Mouse (Mus musculus): ENCODE measurements around the gene Yju2. TPM values are rescaled to one million over a fixed set of nuclear protein-coding genes. Genes with fewer than 3 reads are reported as not detected.

Yju2 gene
- polyA plus RNA-seq, 1 experiment from 2014 or later = 21.1 TPM

DNA sequence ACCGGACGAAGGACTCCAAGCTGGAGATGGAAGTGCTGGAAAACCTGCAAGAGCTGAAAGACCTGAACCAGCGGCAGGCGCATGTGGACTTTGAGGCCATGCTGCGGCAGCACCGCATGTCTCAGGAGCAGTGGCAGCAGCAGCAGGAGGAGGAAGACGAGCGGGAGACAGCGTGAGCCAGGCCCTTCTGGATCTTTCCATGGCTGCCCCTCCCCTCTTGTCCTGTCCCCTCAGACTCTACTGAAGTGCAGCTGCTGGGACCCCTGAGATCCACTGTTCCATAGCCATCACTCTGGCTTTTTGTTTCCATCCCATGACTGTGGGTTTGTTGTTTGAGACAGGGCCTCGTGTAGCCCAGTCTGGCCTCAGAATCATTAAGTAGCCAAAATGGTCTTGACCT lies 5.6 kb downstream of the Yju2 start:
- no peak for ATAC-seq (ENCODE audit: low read depth)
- WGBS = 91% methylated on average over 10 of the region's 10 CpGs
- H3K4me2 ChIP-seq = no peak overlapping the region
- H3K36me3 ChIP-seq = peaks cover 68% of the 10 kb centered on the region
- peaks cover 36% of the 10 kb centered on the region for H3K4me1 ChIP-seq (replicated peaks)
- no peaks in the 10 kb centered on the region for H3K27me3 ChIP-seq
- no peaks in the 10 kb centered on the region for H3K9me3 ChIP-seq
- no peak overlapping the region for H3K27ac ChIP-seq (replicated peaks)
- no peak overlapping the region for H3K4me3 ChIP-seq
- H3K9ac ChIP-seq = no peak overlapping the region

DNA sequence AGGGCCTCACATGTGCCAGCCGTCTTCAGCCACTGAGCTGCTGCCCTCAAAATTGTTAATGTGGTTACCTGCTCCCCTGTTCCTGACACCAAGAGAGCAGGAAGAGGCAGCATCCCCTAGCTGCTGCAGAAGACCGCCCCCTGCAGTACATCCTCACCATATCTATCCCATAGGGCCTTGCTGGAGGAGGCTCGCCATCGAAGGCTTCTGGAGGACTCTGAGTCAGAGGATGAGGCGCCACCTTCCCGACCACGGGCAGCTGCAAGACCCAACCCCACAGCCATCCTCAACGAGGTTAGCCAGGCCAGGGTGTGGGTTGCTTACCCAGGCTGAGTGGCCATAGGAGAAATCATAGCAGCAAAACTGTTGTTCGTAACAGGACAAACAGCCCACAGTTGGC lies 6.1 kb downstream of the Yju2 start:
- 86% methylated on average over 9 of the region's 9 CpGs for WGBS
- Histone ChIP-seq H3K9me3 (no peaks in the 10 kb centered on the region), H3K27me3 (no peaks in the 10 kb centered on the region), H3K4me2 (no peak overlapping the region), H3K36me3 (peaks cover 68% of the 10 kb centered on the region), H3K4me1 (replicated peaks) (peaks cover 36% of the 10 kb centered on the region), H3K9ac (no peak overlapping the region), H3K4me3 (no peak overlapping the region), H3K27ac (replicated peaks) (no peak overlapping the region)
- no peak for ATAC-seq (ENCODE audit: low read depth)

DNA sequence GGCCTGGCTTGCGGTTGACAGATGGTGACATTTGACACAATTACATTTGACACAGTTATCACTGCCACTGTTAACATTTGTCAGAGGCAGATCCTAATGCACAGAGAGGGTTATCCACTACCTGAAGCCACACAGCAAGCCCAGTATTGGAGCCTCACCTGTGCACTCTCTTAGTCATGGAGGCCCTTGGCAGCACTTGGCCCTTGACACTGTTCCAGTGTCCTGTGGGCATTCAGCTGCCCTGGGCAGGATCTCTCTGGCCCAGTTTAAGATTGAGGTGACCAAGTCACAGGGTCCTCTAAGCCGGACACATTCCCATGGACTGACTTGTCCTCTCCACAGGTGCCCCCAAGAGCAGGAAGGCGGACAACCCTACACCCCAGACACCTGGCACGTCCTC lies 8.3 kb downstream of the Yju2 start:
- no peak overlapping the region for H3K4me3 ChIP-seq
- H3K9me3 ChIP-seq = no peaks in the 10 kb centered on the region
- no peak for ATAC-seq (ENCODE audit: low read depth)
- H3K27ac ChIP-seq (replicated peaks) = no peak overlapping the region
- peaks cover 51% of the 10 kb centered on the region for H3K4me1 ChIP-seq (replicated peaks)
- peaks cover 53% of the 10 kb centered on the region for H3K36me3 ChIP-seq
- no peak overlapping the region for H3K9ac ChIP-seq
- 100% methylated on average over 4 of the region's 4 CpGs for WGBS
- H3K27me3 ChIP-seq = no peaks in the 10 kb centered on the region
- no peak overlapping the region for H3K4me2 ChIP-seq

DNA sequence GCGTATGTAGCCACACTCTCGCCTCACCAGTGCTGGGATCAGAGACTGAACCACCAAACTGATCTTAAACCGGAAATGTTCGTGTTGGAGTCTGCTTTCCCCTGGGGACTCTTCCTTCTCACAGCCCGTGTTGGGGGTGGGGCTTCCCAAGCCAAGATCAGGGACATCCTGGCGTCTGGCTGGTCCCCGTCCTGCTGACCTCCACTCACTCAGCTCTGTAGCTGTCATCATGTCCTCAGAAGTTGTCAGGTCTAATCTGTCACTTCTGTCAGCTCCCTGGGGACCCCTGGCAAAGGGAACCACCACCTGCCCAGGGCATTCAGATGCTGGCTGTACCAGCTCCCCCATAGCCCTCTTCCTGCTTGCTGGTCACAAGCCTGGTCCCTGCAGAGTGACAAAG lies 9.3 kb downstream of the Yju2 start:
- H3K27me3 ChIP-seq = no peaks in the 10 kb centered on the region
- H3K4me1 ChIP-seq (replicated peaks) = peaks cover 58% of the 10 kb centered on the region
- H3K9ac ChIP-seq = peak overlapping the region; percentile 96; the same call in 1 of the 2 replicates
- H3K4me2 ChIP-seq = no peak overlapping the region
- no peak for ATAC-seq (ENCODE audit: low read depth)
- H3K4me3 ChIP-seq = no peak overlapping the region
- H3K9me3 ChIP-seq = no peaks in the 10 kb centered on the region
- peaks cover 54% of the 10 kb centered on the region for H3K36me3 ChIP-seq
- WGBS = 57% methylated on average over 7 of the region's 7 CpGs
- H3K27ac ChIP-seq (replicated peaks) = peak overlapping the region; percentile 93

DNA sequence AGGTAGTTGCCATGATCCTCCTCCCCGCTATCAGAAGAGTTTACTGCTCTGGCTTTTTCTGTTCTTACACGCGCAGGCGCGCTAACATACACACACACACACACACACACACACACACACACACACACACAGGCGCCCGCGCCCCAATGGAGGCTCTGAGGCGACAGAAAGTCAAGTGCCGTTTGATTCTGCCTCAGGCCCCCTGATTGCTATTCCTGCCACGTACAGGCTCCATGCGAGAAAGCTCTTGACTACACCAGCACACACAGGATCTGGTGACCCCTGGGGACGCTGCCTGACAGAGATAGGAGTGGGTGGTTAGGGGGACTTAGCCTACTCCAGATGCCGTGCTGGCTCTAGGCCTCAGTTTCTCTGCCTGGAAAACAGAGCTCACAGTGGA lies 10.7 kb downstream of the Yju2 start:
- peak overlapping the region; percentile 69 for H3K4me3 ChIP-seq
- no peaks in the 10 kb centered on the region for H3K27me3 ChIP-seq
- ATAC-seq (ENCODE audit: low read depth) = peak; percentile 75
- 8% methylated on average over 14 of the region's 14 CpGs for WGBS
- H3K36me3 ChIP-seq = peaks cover 53% of the 10 kb centered on the region
- H3K9ac ChIP-seq = peak overlapping the region; percentile 96
- H3K27ac ChIP-seq (replicated peaks) = peak overlapping the region; percentile 93
- H3K4me2 ChIP-seq = peak overlapping the region; percentile 88
- H3K9me3 ChIP-seq = no peaks in the 10 kb centered on the region
- peaks cover 62% of the 10 kb centered on the region for H3K4me1 ChIP-seq (replicated peaks)

DNA sequence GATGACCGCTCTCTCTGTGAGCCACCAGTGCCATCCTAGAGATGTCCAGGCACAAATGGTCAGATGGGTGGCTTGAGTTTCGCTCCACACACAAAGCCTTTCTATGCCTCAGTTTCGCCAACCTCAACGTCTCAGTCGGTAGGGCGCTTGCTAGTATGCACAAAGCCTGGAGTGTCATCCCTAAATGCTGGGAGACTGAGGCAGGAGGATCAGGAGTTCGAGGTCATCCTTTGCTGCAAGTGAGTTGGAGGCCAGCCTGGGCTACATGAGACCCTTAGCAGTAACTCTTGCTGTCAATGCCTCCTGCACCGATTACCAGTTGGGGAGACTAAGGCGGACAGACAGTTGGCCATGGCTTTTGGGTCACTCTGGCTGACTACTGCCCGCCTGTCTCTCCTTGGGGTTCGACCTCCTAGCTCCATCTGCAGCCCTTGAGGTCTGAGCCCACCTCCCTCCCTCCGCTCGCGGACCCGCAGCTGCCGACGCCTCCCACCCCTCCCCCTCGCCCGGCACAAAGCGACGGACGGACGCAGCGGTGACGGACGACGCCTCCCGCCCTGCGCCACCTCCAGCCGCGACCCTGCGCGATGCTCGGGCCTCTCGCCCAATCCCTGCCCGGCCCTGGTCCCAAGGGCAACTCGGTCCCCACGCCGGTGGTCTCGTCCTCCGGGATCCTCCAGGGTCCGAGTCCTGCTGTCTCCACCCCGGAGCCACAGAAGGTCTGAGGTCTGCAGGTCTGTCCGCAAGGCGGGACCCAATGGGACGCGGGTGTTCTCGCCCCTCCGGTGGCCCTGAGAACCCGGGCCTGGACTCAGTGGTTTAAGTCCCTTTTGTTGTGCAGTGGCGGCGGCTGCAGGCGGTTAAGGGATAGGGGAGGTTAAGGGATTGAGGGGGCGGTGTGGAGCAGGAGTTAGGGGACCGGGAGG lies 11.3 kb downstream of the Yju2 start, which contains the start of gene Shd:
Shd (plus strand) TSS at position 502 of the 926 bp plus-strand sequence.
- peaks cover 52% of the 10 kb centered on the region for H3K36me3 ChIP-seq
- no peaks in the 10 kb centered on the region for H3K9me3 ChIP-seq

DNA sequence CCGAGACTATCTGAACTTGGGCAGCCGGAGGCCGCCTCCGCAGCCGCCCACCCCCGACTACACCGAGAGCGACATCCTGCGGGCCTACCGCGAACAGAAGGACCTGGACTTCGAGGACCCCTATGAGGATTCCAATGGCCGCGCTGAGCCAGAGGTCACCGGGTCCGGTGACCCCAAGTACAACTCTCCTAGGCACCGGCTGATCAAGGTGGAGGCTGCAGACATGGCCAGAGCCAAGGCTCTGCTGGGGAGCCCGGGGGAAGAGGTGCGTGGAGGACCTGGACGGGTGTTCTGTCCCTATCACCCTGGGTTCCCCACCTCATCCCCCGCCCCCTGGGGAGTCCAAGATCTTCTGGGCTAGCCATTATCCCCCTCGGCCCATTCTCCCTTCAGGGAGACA lies 12.6 kb downstream of the Yju2 start:
- no peak for ATAC-seq (ENCODE audit: low read depth)
- Histone ChIP-seq H3K4me2 (peak overlapping the region; percentile 88), H3K9me3 (no peaks in the 10 kb centered on the region), H3K27me3 (no peaks in the 10 kb centered on the region), H3K4me3 (peak overlapping the region; percentile 69), H3K9ac (peak overlapping the region; percentile 96), H3K27ac (replicated peaks) (0 out of 2 replicates have a peak overlapping the region, but pooled peaks have one; percentile 93), H3K36me3 (peaks cover 48% of the 10 kb centered on the region), H3K4me1 (replicated peaks) (peaks cover 67% of the 10 kb centered on the region)
- WGBS = 24% methylated on average over 22 of the region's 22 CpGs

More for the DNA sequence above, 11.3 kb downstream of the Yju2 start, which contains the start of gene Shd:
- H3K4me2 ChIP-seq = peak within 1 kb of the TSS; percentile 88
- H3K4me3 ChIP-seq = peak within 1 kb of the TSS; percentile 69
- peak; percentile 59 for ATAC-seq (ENCODE audit: low read depth)
- peak within 1 kb of the TSS; percentile 96 for H3K9ac ChIP-seq
- peak within 1 kb of the TSS; percentile 93 for H3K27ac ChIP-seq (replicated peaks)
- H3K27me3 ChIP-seq = no peaks in the 10 kb centered on the region
- H3K4me1 ChIP-seq (replicated peaks) = peaks cover 62% of the 10 kb centered on the region
- WGBS = 7% methylated on average over 54 of the region's 55 CpGs

DNA sequence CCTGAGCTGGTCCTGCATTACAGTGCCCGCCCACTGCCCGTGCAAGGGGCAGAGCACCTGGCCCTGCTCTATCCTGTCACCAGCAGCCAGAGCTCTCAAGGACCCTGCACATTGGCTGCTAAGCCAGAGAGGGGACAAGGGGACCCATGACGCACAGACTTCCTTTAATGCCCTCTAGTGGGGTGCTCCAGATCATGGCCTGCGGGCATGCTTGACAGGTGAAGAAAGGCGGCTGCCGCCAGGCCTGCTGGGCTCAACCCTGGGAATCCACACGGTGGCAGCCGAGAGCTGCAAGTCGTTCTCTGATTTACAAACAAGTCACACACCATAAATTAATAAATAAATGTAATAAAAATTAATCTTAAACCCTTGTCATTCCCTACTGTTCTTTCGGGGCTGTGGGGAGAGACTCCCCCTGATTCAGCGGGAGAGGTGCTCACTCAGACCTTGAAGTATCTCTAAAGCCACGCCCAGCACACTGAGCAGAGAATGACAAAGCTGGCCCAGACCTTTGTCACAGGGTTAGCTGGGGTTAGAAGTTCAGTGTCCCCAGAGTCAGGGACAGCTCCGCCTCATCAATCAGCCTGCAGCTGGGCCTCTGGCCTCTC lies 17.5 kb downstream of the Yju2 start:
- peak overlapping the region; percentile 52 for H3K9ac ChIP-seq
- H3K4me3 ChIP-seq = no peak overlapping the region
- peaks cover 31% of the 10 kb centered on the region for H3K36me3 ChIP-seq
- peak overlapping the region; percentile 65 for H3K27ac ChIP-seq (replicated peaks)
- ATAC-seq (ENCODE audit: low read depth) = peak; percentile 71
- H3K4me2 ChIP-seq = no peak overlapping the region
- peaks cover 36% of the 10 kb centered on the region for H3K4me1 ChIP-seq (replicated peaks)
- 13% methylated on average over 13 of the region's 13 CpGs for WGBS
- no peaks in the 10 kb centered on the region for H3K27me3 ChIP-seq
- no peaks in the 10 kb centered on the region for H3K9me3 ChIP-seq

DNA sequence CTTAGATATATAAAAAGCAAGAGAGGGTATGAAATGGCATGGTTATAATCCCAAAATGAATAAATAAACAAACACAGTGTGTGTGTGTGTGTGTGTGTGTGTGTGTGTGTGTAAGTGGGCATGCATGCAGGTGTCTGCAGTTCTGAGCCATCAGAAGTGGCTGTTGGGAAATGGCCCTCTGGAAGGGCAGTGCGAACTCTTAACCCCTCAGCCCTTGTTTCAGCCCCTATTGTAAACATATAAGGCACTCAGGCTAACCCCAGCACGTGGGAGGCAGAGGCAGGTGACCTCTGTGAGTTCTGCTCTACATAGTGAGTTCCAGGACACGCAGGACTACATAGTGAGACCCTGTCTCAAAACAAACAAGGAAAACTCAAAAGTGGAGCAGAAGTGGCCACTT lies 18.4 kb downstream of the Yju2 start:
- no peaks in the 10 kb centered on the region for H3K9me3 ChIP-seq
- peaks cover 31% of the 10 kb centered on the region for H3K36me3 ChIP-seq
- peaks cover 27% of the 10 kb centered on the region for H3K4me1 ChIP-seq (replicated peaks)
- H3K4me3 ChIP-seq = no peak overlapping the region
- H3K4me2 ChIP-seq = no peak overlapping the region
- H3K27ac ChIP-seq (replicated peaks) = peak overlapping the region; percentile 59; the same call in 1 of the 2 replicates
- H3K27me3 ChIP-seq = no peaks in the 10 kb centered on the region
- ATAC-seq (ENCODE audit: low read depth) = no peak
- WGBS = 55% methylated on average over 3 of the region's 3 CpGs
- H3K9ac ChIP-seq = peak overlapping the region; percentile 52

DNA sequence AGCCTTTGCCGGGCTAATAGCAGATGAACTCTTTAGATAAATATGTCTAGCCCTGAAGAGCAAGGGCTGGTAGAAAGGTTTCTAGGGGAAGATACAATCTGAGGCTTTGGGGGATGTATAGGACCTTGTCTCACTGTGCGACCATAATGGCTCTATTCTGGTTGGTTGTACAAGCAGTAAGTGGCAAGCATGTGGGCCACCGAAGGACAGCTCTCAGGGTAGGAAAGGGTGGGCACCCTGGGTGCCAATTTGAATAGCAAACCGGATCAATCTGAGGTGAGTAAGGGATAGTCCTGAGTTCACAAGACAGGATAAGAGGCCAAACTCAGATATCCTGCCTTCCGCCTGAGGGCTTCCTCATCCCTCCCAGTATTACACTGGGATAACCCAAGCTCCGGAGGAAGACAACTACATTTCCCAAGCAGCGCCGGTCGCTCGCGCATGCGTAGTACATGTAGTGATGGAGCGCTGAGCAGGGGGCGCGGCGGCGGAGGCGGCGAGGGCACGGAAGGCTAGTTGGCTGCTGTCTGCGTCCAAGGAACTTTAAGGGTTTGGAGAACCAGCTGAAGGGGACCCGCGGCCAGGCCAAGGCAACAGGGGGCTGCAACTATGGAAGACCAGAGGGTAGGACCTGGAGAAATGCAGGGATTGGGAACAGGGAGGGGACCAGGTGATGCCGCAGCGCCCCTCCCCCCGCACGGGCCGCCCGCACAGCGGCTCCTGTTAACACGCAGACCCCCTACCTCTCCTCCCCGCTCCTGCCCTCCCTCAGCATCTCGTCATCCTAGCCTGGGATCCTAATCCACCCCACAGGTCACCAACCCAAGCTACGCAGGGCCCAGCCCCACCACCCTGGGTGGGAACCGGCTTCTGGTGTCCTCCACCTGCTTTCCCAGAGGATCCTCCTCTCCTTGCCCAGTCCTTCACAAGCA lies 27.4 kb downstream of the Yju2 start, which contains the start of gene Fsd1:
Fsd1 (plus strand) TSS at position 480 of the 932 bp plus-strand sequence.
- Histone ChIP-seq H3K27ac (replicated peaks) (peak within 1 kb of the TSS; percentile 61), H3K9ac (peak within 1 kb of the TSS; percentile 89), H3K4me3 (peak within 1 kb of the TSS; percentile 74), H3K36me3 (peaks cover 35% of the 10 kb centered on the region), H3K27me3 (no peaks in the 10 kb centered on the region), H3K4me2 (peak within 1 kb of the TSS; percentile 79), H3K9me3 (no peaks in the 10 kb centered on the region), H3K4me1 (replicated peaks) (peaks cover 12% of the 10 kb centered on the region)
- peak; percentile 85 for ATAC-seq (ENCODE audit: low read depth)
- WGBS = 10% methylated on average over 33 of the region's 35 CpGs

DNA sequence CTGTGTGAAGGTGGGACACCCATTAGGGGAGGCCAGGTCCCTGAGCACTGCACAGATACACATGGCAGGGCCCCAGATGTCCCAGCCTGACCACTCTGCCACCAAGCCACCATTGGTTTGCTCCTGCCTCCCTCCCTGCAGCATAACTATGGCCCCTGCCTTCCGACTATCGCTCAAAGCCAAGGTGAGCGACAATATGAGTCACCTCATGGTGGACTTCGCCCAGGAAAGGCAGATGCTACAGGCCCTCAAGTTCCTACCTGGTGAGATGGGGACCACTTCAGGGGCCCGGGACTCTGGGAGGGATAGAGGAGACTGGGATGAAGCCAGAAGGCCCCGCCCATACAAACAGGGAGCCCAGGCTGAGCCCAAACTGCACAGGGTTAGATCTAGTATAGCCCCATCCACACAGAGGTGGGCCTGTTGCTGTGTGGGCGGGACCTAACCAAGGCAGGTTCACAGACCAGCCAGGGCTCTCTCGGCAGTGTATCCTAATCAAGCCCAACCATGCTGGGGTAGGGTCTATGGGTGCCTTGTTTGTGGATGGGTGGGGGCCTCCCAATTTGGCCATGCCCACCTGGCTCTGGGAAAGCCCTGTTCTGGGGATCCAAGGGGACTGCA lies 31.5 kb downstream of the Yju2 start:
- peaks cover 20% of the 10 kb centered on the region for H3K4me1 ChIP-seq (replicated peaks)
- H3K9ac ChIP-seq = no peak overlapping the region
- no peak overlapping the region for H3K27ac ChIP-seq (replicated peaks)
- no peak overlapping the region for H3K4me2 ChIP-seq
- H3K36me3 ChIP-seq = peaks cover 75% of the 10 kb centered on the region
- no peaks in the 10 kb centered on the region for H3K27me3 ChIP-seq
- no peak overlapping the region for H3K4me3 ChIP-seq
- 86% methylated on average over 8 of the region's 8 CpGs for WGBS
- no peaks in the 10 kb centered on the region for H3K9me3 ChIP-seq
- no peak for ATAC-seq (ENCODE audit: low read depth)
